Mouse (Mus musculus): Measurements from ENCODE around the gene Gabarap.
"Not testable (repeated sequence)": the region's sequence is repeated elsewhere in the genome, so short reads cannot be mapped to it uniquely, and the experiment has no call there.

Gene Gabarap

DNA sequence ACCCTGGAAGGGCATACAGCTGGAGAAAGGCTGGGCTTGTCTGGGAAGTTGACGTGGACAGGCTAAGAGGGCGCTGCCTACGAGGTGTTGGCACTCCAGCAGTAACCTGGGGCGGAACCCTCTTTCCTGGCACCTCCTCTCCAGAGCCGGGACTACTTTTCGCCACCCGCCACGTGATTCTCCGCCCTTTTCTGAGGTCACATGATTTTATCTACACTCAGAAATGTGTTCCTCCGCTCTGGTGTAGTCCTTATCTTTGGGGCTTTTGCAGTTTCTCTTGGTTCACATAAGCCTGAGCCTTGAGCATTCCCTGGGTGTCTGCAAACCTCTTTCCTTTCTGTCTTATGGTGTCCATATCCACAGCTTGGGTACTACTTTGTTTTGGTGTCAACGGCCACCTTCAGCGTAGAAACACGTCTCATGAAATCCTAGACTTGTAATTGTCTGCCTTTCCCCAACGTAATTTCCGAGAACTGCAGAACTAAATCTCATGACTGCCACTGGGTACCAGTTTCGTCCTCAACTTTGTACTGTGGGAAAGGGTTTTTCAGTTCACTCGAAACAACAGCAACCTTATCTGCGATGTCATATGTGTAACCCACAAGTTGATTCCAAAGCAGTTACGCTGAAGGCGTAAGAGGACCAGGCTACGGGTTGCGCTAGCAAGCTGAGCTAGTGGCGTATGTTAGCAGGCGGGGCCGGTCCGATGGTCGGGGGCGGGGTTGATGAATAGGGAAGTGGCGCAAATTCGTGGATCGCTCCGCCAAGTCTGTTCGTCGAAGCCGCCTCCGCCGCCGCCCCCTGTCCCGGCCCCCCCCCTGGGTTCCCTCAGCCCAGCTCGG is at the start of gene Gabarap:
Gabarap (plus strand) TSS at position 294 of the 842 bp plus-strand sequence.
- DNase-seq = peak; percentile 99

- DNase-seq = no peak
Observed at GRCm38 (mm10) chr11:69945216-69945615, 45.7 kb upstream of the Gabarap start.

- no peak for DNase-seq
Observed at GRCm38 (mm10) chr11:69945997-69946891, 44.7 kb upstream of the Gabarap start.

GRCm38 (mm10) chr11:69947337-69948065 is 43.4 kb upstream of the Gabarap start:
- peak; percentile 58 to 62 for DNase-seq

GRCm38 (mm10) chr11:69948066-69948762 is 42.7 kb upstream of the Gabarap start, which contains the start of gene Slc2a4:
Gene Slc2a4, minus strand, starts transcription at chr11:69948188.
- peak; percentile 94 to 96 for DNase-seq

DNA sequence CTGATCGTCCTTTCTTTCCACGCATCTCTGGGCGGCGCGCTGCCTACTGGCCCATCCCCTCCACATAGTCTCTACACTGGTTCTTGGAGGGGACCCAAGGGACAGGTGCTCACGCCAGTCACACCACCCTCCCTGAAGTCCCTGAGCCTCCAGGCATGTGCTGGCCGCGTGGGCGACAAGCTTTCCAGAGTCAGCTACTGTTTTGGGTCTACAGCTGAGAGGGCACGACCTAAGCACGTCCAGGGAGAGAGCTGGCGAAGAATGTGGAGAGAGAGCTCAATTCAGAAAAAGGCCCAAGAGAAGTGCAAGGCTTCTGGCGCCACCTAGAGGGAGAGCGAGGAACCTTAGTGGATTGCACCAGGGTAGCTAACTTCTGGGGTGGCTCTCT is 42.2 kb upstream of the Gabarap start:
- peak; percentile 92 to 96 for DNase-seq

DNA sequence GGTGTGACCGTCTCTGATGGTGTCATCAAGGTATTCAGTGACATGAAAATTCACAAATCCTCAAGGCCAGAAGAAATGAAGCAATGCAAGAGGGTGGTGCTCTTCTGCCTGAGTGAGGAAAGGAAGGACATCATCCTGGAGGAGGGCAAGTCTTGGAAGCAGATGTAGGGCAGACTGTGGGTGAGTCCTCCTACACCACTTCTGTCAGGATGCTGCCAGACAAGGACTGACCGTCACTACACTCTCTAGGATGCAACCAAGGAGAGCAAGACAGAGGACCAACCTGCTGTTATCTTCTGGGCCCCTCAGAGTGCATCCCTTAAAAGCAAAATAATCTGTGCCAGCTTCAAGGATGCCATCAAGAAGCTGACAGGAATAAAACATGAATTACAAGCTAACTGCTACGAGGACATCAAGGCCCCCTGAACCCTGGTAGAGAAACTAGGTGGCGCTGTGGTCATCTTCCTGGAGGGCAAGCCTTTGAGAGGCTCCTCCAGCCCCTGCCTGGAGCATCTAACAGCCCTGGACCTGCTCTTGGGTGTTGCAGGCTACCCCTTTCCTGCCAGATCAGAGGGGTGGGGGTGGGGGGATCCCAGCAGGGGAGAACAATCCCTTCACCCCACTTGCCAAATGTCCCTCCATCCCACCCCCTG is 40.0 kb upstream of the Gabarap start:
- no peak for DNase-seq

- no peak for DNase-seq
Observed at GRCm38 (mm10) chr11:69952274-69952673, 38.7 kb upstream of the Gabarap start.

DNA sequence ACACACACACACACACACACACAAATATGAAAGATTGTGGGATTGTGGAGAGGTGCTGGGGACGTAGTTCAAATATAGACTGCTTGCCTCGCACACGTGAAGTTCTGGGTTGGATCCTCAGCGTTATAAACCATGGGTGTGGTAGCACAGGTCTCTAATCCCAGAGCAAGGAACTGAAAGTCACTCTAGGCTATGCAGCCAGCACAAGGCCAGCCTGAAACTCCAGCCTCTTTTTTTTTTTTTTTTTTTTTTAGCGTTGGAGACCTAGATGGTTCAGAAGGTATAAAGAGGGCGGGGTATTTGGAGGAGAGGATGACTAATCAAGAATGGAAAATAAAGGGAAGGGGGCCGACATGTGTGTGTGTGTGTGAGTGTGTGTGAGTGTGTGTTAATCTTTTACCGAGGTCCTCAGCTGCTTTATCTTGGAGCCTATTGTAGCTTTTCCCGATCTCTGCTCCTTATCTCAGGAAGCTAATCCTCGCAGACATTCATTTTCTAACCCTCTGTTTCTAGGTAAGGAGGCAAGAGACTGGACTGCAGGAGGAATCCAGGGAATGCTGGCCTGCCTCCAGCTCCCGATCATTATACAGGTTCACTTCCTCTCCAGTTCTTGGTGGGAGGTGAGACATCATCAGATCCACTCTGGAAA is 37.6 kb upstream of the Gabarap start:
- no peak for DNase-seq

- DNase-seq = not testable (repeated sequence)
Observed at GRCm38 (mm10) chr11:69955618-69956017, 35.3 kb upstream of the Gabarap start.

- no peak for DNase-seq
Observed at GRCm38 (mm10) chr11:69956218-69956617, 34.7 kb upstream of the Gabarap start.

DNA sequence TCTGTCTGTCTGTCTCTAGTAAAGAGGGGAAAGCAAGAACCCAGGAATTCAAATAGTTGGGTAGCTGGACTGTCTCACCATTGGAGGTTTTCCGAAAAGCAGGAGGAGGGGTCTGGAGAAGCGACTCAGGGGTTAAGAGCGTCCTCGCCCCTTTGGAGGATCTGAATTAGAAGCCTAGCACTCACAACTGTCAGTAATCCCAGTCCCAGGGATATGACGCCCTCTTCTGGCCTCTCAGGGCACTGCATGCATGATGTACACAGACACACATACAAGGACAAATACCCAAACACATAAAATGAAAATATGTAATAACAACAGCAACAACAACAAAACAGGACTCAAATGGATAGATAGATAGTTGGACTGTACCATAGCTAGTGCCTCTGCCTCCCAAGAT is 30.3 kb upstream of the Gabarap start:
- no peak for DNase-seq

DNA sequence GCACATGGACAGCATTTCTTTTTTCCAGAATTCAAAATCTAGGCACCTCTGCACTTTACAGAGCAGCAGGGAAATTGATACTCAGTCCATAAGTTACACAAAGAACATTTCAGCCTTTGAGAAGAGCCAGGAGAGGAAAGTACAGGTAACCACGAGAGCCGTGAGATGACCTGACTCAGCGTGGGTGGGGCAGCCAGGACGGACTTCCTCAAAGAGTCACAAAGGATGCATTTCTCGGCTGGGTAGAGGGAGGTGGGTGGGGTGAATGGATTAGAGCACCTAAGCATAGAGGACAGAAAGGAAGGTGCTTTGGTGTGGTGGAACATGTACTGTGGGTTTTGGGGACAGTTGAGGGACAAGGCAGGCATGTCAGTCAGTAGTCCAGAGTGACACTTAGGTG is 29.1 kb upstream of the Gabarap start:
- no peak for DNase-seq

DNA sequence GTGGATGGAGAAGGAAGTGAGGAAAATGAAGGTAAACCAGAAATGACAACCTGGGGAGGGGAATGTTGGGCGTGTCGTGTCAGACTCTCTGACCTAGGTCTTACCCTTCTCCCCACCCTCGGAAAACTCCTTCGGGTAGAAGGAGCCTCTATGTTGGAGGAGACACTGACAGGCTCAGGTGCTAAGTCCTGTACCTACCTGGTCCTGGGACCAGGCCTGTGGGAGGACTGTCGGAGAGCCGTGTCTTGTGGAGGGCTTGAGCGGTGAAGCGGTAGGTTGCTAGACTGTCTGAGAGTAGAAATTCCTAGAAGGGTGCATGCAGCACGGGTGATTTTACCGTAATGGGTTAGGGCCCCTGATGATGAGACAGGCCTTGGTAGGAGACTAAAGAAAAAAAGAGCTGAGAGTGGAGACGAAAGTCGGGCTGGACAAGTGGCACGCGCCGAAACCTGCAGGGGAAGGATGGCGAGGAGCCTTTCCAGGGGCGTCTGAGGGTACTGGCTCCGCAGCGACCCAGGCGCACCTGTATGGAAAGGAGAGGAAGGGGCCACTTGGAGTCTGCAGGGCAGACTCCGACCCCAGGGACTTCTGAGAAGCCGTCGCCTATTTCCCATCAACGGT is 26.2 kb upstream of the Gabarap start, which contains the start of gene Cldn7:
Cldn7 (plus strand) TSS at position 130 of the 621 bp plus-strand sequence.
- no peak for DNase-seq

DNA sequence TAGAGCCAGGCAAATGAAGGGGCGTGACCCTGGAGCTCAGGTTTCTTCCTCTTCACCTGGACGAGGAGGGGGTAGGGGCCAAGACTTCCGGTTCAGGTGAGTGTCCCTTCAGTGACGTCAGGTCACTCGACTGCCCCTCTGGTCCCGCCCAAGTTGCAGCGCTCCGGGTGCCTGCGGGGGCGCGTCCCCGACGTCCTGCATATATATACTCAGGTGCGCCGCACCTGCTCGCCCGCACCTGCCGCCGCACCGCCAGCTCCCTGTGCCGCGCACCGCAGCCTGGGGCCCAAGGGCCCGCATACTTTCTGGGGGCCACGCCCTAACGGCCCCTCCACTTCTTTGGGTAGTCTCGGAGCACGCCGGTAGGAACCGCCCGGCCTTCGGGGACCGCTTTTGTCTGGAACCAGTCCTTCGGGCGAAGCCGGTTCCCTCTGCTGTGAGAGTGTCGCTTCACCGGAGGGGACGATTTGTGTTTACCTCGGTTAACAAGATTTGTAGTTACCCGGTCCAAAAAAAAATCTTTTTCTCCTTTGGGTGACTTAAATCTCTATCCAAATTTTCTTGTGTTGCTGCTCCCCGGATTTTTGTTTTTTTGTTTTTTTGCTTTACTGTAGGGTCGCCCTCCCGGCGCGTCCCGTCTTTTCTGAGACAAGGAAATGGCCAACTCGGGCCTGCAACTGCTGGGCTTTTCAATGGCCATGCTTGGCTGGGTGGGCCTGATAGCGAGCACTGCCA is 25.5 kb upstream of the Gabarap start:
- DNase-seq = no peak

DNA sequence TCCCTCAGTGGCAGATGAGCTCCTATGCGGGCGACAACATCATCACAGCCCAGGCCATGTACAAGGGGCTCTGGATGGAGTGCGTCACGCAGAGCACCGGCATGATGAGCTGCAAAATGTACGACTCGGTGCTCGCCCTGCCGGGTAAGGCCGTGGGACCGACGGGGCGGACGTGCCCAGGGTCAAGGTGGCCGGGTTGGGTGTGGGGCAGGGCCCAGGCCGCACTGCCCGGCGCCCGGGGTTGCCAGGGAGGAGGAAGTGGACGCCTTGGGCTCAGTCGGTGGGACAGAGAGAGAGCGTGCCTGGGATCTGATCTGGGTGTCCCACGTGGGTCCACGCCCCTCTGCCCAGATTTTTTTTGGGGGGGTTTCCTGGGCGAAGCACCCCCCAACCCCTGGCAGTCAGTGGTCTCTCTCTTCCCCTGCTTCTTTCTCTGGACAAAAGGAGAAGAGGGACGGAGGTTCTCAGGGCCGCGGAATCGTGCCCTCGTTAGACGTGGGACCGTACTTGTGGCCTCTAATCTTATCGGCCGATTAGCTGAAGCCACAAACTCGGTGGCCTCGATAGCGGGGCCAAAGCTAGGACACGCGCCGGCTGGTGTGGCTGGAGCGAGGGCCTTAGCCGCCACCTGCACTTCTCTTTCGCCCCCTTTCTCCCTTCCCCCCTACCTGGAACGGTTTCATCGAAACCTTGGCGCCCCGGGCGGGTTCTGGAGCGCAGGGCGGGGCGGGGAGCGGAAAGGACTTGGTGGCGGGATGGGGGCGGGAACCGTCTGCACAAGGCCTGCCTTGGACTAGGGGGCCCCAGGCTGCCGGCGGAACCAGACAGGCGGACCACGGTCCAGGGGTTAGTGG is 24.7 kb upstream of the Gabarap start:
- DNase-seq = peak; percentile 36 to 44

DNA sequence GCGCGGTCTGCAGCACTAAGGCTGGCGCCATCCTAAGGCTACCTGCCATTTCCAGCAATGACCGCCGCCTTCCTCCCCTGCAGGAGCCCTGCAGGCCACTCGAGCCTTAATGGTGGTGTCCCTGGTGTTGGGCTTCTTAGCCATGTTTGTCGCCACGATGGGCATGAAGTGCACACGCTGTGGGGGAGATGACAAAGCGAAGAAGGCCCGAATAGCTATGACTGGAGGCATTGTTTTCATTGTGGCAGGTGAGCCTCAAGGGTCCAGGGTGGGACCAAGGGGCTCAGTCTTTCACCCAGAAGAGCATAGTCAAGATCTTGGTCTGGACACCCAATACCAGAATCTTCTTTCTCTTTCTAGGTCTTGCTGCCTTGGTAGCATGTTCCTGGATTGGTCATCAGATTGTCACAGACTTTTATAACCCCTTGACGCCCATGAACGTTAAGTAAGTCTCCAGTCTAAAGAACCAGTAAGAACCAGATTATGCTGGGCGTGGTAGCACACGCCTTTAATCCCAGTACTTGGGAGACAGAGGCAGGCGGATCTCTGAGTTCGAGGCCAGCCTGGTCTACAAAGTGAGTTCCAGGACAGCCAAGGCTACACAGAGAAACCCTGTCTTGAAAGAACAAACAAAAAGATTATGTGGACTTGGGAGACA is 24.0 kb upstream of the Gabarap start:
- DNase-seq = no peak

DNA sequence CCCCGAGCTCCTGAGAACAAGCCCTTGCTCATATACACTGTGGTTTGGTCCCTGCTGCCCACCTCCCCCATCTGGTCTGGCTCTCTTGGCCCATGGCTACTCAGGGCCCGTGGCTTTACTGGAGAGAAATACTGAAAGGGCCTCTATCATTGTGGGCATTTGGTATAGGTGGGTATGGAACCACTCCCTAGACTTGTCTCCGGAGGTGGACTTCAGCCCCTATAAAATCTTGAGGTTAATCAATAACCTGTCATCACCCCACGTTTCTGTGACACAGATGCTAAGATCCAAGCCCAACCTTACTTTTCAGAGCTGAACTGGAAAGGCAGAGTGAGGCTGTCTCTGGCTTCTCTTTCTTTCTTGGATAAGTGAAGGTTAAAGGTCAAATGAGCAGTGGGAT is 22.1 kb upstream of the Gabarap start:
- no peak for DNase-seq
